Mouse (Mus musculus) CD4-positive naive resting alpha-beta T cell, adult 76 days (primary cell): ENCODE measurements around the gene Slc35f6. TPM values are rescaled to one million over a fixed set of nuclear protein-coding genes. Genes with fewer than 3 reads are reported as not detected.

Experiments used
- total RNA-seq: library from RNA; stranded (reverse); gene quantifications from one replicate; pipeline ENCODE4 v1.2.4, GENCODE M21; 2023

The Slc35f6 gene
- 50.8 TPM for total RNA-seq

DNA sequence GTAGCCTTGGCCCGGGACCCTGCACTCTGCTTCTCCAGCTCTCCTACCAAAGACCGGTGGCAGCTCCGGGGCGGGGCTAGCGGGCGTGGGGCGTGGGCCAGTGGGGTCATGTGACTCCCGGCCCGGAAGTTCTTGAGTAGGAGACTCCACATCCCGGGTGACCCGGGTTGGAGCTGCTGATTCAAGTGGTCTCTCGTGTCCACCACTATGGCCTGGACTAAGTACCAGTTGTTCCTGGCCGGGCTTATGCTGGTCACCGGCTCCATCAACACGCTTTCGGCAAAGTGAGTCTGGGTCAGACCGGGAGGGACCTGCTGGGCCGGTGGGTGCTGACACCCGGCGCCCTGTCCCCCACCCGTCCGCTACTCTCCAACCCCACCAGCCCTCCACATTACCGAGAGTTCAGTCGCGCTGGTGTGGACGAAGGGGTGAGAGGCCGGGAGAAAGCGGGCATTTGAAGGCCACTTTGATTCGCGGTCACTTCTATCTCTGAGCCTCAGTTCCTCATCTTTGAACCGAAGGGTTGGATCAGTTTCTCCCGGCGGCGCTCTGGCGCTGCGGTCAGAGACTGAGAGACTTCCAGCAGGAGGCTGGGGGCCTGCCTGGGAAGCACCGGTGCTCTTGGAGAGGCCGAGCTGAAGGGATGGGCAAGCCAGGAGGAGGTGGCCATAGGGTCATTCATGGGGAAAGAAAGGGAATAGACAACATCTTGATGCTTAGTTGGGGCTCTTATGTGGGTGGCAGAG lies at the start of gene Slc35f6:
Gene Slc35f6 (plus strand): TSS at position 119 of the 746 bp plus-strand sequence.

DNA sequence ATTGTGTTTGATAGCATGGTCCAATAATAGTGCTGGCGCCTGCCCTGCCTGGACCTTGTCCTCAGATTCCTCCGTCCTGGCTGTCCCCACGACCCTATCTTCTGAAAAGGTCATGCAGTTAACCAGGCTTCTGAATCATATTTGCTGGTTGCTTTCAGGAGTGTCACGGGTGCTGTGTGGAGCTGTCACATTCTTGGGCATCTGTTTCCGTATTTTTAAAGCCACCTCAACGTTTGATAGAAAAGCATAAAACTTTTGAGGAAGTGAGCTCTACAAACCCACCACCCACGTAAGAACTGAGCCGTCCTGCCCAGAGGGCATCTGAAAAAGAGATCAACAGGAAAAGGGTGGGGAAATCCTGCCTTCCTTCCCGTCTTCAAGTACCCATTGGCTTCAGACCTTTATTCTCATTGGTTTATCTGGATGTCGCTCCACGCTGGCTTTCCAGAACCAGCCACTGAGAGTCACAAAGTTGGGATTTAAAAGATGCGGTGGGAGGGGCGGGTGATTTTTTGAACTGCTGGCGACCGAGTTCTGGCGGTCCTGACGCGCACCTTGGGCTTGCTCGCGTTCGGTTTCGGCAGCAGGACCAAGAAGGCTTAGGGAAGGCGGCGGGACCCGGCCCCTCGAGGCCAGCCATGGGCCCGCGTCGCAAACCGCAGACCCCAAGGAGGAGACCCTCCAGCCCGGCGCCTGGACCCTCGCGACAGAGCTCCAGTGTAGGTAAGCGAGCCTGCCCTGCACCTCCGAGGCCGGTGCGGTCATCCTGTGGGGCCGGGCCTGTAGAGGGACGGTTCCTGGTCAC lies 18.9 kb downstream of the Slc35f6 start, which contains the start of gene Cenpa:
Gene Cenpa (plus strand): TSS at position 387 of the 805 bp plus-strand sequence.

Other genes with a start within 250 kb of the Slc35f6 start
- not detected for gene Otof, start 186.0 kb upstream of the Slc35f6 start, total RNA-seq
- gene 1700001C02Rik, start 181.9 kb upstream of the Slc35f6 start, total RNA-seq, result not detected
- gene Cib4, start 102.1 kb upstream of the Slc35f6 start, total RNA-seq, result not detected
- 0.23 TPM for gene Kcnk3, start 59.8 kb upstream of the Slc35f6 start, total RNA-seq
- gene Cenpa, start 18.8 kb downstream of the Slc35f6 start, total RNA-seq, result 200 TPM
- gene Dpysl5, start 63.6 kb downstream of the Slc35f6 start, total RNA-seq, result not detected
- 11.1 TPM for gene Mapre3, start 166.7 kb downstream of the Slc35f6 start, total RNA-seq
- gene Tmem214, start 220.1 kb downstream of the Slc35f6 start, total RNA-seq, result 37.7 TPM
- gene Agbl5, start 240.8 kb downstream of the Slc35f6 start, total RNA-seq, result 12.3 TPM